Comparison of ENCODE assay signal across 22 mouse cellular contexts in the genomic region with DNA sequence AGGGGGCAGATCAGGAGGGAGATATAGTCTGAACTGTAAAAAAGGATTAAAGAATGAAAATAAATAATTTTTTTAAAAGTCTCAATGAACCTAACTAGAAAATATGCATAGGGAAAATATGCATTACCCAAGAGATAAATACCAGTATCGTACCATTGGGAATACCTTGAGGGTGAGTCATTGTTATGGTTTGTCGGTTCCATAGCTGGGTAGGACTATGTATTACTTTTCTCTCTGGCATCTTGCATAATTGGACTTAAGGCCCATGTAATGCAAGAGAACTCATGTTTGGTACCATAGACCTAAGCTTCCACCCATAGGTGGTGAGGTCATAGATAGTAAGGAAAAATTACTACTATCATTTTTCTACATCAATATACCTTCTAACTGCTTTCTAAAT.
DNase-seq lines count a peak whose midpoint lies in the region; TF ChIP-seq lines count a peak whose summit lies in the region.
"Had no signal": no experiment of that assay in that cellular context is flagged by ENCODE, and none has a peak within 500 bp of the region (broad histone marks: within the 10 kb centered on the region; RNA-seq: fewer than 3 reads in every experiment).

No protein-coding gene starts in this region.

- no peaks in the 10 kb centered on the region for H3K79me2 ChIP-seq in myocyte (ENCODE audit: control insufficient read depth, insufficient read depth)

- H3K36me3 ChIP-seq in myocyte (ENCODE audit: control insufficient read depth, insufficient read depth) = peaks cover 4% of the 10 kb centered on the region

- no peaks in the 10 kb centered on the region for H3K27me3 ChIP-seq in myocyte (ENCODE audit: control insufficient read depth, insufficient read depth, insufficient read length)
- H3K27me3 ChIP-seq: CH12.LX; embryonic facial prominence, embryonic 13.5 days; embryonic facial prominence, embryonic 15.5 days; forebrain, embryonic 12.5 days had no signal

- H3K4me2 ChIP-seq in myocyte (ENCODE audit: low read depth) = no peak overlapping the region
- H3K4me2 ChIP-seq: embryonic facial prominence, embryonic 13.5 days; embryonic facial prominence, embryonic 15.5 days; forebrain, embryonic 12.5 days had no signal

- H3K4me3 ChIP-seq in myocyte = no peak overlapping the region
- H3K4me3 ChIP-seq: embryonic facial prominence, embryonic 13.5 days; embryonic facial prominence, embryonic 15.5 days; erythroblast, embryonic 14.5 days; forebrain, embryonic 10.5 days; forebrain, embryonic 12.5 days had no signal

- no peak overlapping the region for H3ac ChIP-seq in myocyte (ENCODE audit: control insufficient read depth, insufficient read length)

- no peak for TF ChIP-seq POLR2A in myocyte (IDR thresholded peaks at IDR 0.05; ENCODE audit: insufficient read length, low read depth)

- DNase-seq in 3T3-L1 (ENCODE audit: low read depth, low spot score) (peak; percentile 83), NIH3T3 (ENCODE audit: low read depth) (peak; percentile 51)
- no peak for DNase-seq in spleen, postnatal 10 days (ENCODE audit: low spot score in 2 of 2)
- no peak for DNase-seq in left cerebral cortex, adult 8-10 months (ENCODE audit: low spot score in 2 of 2)
- DNase-seq in urinary bladder, adult 18-20 months (ENCODE audit: low spot score in 2 of 2) = no peak
- DNase-seq: adrenal gland, adult 8-10 months; adrenal gland, postnatal 14 days; adrenal gland, postnatal 36 days; cerebellum, adult 11 months; cerebellum, adult 18-20 months; cerebellum, adult 8-10 months; cerebellum, adult 9-11 months; cerebellum, postnatal 14 days; cerebellum, postnatal 36 days; embryo, embryonic 11 days had no signal

TF ChIP-seq in myocyte, 11 proteins besides CTCF, POLR2A, EP300 and RAD21:
- TF ChIP-seq MYOD1 (IDR thresholded peaks at IDR 0.05; ENCODE audit: control insufficient read depth in 1 of 3, insufficient read length in 2 of 3, low read depth in 2 of 3) (no peak), SRF (IDR thresholded peaks at IDR 0.05; ENCODE audit: control insufficient read depth, insufficient read length, low read depth) (no peak), POLR2AphosphoS2 (IDR thresholded peaks at IDR 0.05; ENCODE audit: insufficient read length, low read depth) (no peak), USF1 (IDR thresholded peaks at IDR 0.05; ENCODE audit: low read depth) (no peak), CEBPB (IDR thresholded peaks at IDR 0.05; ENCODE audit: insufficient read depth, poor library complexity, severe bottlenecking) (peak; percentile 69; the same call in 1 of the 2 replicates), MAX (IDR thresholded peaks at IDR 0.05; ENCODE audit: low read depth) (no peak), E2F4 (IDR thresholded peaks at IDR 0.05; ENCODE audit: insufficient read depth) (no peak), TCF3 (IDR thresholded peaks at IDR 0.05; ENCODE audit: insufficient read length, low read depth) (no peak)

Comparison
In these comparisons a context has a peak if more than half of its experiments do, and no peak if none do; other contexts are left out.
1. DNase-seq: peak in 3T3-L1 (single experiment) and NIH3T3 (single experiment); none in spleen, postnatal 10 days (0 of 2), left cerebral cortex, adult 8-10 months (0 of 2) and urinary bladder, adult 18-20 months (0 of 2).